Mouse (Mus musculus): ENCODE measurements around the gene Mrpl33.
"Not testable (repeated sequence)": the region's sequence is repeated elsewhere in the genome, so short reads cannot be mapped to it uniquely, and the experiment has no call there.

The Mrpl33 gene

DNA sequence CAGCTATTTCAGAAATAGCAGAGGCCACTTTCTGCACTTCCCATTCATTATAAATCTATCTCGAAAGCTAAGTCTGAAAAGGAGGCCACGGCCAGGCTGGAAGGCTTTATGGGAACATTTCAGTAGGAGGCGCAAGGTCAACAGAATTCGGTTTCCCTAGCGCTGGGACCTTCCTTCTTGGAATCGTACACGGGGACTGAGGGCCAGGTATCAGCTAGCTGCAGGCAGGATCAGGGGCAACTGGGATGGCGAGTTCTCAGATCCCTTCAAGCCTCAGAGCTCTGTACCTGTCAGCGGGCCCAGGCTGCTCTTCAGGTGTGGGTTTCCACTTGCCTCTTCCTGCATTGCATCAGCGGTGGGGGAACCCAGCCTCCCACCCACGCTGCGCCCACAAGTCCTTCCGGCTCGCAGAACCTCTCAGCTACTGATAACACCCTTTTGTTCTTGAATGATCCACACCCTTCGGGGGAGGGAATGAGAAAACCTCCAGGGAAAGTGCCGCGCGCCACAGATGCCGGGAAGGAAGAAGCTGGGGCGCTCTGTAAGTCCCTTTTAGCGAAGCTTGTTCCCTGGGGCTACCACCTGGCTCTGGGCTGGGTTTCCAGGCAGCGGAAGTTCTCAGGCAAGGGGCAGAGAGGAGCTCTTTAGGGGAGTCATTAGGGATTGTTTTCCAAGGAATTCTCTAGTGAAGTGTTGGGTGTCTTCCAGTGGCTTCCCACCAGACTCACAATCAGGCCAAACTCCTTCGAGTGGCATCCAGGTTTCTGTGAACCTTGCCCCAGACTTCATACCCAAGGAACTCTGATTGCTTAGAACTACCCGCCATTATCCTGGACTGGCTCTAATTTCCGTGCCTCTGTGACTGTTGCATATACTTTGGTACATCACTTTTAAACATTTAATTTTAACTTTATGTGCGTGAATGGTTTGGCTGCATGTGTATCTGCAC lies at the start of gene Mrpl33:
Gene Mrpl33, plus strand, starts transcription at position 455 of the 949 bp plus-strand sequence.
- DNase-seq (ENCODE audit: low read depth, low spot score) = peak; percentile 34

DNA sequence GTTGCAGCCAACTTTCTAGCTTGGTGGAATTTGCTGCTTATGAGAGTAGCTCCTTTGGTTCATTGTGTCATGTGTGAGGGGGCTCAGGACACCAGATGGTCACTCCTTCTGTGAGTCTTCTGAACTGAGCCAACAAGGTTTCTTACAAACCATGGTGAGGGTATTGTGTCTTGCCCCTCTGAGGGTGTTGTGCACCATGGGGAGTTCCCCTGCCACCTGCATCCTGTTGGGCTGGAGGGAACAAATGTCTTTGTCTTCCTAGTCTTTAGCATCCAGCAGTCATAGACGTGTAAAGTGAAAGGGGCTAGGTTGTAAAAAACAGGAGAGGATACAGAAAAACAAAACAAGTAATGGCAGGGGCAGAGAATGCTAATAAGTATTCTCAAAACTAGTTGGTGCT lies 37.3 kb upstream of the Mrpl33 start:
- DNase-seq (ENCODE audit: low read depth, low spot score) = no peak

DNA sequence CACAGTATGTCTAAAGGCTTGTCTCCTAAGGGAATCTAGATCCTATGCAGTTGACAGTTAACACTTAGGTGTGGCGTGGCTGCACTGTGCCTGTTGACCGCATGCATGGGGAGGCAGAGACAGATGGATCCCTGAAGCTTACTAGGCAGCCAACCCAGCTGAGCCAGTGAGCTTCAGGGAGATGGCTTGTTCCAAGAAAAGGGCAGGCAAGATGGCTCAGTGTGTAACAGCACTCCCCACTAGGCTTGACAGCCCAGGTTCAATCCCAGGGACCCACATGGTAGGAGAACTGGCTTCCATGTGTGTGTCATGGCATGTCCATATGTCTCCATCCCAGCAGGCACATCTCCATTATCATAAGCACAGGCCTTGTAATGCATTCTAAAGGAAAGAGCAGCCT lies 36.4 kb upstream of the Mrpl33 start:
- no peak for DNase-seq (ENCODE audit: low read depth, low spot score)

DNA sequence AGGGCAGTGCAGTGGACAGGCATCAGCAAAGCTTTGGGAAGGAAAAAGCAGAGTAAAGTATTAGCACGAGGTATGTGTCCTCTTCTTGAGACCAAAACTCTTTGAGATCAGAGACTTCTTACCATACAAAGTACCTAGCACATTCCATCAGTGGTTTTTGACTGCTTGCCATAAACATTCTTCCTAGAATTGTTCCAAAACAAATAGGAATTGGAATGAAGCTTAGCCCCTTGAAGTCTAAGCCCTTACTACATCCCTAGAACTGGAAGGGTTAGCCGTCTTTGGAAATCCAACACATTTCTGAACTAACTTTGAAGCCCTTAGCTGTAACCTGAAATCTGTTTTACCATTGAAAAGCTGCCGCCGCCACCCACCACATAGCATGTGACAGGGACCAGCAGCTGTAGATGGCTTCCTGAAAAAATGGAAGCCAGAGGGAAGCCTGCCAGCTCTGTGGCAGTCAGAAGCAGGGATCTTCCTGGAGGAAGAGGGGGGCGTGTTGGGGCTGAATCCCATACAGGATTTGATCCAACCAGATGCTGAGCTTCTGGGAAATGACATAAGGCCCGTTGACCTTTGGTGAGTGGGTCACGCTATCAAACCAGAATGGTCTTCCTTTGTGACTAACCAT lies 34.6 kb upstream of the Mrpl33 start:
- DNase-seq (ENCODE audit: low read depth, low spot score) = no peak

DNA sequence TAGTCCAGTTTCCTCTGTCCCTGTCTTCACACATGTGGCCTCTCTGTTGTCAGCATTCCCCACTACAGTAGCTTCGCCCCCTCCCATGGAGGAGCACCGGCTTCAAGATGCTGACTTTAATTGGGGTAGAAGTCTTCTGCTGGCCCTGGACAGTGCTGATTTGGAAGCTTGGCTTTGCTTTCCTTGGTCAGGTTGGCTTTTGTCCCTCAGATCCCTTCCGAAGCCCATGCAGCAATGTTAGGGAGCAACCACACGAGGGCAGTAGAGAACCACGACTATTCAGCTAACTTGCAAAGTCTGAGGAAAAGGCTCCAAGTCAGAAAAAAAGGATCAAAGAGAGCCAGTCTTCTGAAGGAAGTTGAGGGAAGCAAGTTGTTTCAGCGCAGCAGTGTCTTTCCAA lies 33.2 kb upstream of the Mrpl33 start:
- DNase-seq (ENCODE audit: low read depth, low spot score) = peak; percentile 14

DNA sequence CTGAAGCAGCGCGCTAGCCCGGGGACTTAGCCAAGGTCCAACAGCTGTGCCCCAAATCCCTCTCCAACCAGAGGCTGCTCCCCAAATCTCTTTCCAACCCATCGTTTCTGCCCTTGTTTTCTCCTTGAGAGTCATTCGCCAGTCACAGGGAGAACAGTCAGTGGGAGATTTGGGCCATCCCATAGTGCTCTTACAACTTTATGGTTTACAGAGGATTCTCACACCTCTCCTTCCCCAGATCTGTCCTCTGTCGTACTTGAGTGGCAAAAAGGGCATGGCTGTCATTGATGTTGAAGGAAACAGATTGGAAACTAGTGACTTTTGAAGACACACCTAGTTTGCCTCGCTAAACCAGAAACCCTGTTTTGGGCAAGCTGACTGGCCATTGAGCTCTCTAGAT lies 32.8 kb upstream of the Mrpl33 start:
- DNase-seq (ENCODE audit: low read depth, low spot score) = no peak

DNA sequence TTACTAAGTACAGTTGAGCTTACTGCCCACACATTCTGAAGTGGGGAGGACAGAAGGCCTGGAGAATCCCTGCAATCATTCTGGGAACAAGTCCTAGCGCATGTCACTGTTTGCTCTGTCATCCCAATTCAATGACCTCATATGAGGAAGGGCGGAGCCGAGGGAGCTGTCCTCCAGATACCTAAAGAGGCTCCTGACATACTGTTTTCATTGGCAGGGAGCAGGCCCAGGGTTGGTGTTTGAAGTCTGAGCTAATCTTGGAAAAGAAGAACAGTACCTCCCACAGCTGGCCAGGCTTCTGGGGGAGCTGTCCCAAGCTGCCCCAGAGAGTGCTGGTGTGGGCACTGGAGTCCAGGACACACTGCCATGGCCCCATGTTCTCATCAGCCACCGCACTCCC lies 31.8 kb upstream of the Mrpl33 start:
- DNase-seq (ENCODE audit: low read depth, low spot score) = no peak

DNA sequence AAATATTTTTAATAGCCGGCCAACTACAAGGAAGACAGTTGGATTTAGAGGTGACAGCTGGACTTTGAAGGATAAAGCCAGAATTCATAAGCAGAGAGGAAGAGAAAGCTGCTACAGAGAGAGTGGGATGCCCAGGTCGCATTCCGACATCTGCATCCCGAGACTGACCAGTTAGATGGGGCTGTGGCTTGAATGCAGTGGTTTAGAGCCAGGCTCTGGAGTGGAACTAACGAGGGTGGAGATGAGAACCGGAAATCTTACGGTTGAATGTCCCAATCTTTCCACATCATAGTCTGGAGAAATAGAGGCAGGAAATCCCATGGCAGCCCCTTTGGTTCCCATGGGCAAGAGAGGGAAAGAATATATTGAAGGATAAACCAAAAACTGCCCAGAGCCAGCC lies 30.7 kb upstream of the Mrpl33 start:
- DNase-seq (ENCODE audit: low read depth, low spot score) = no peak

DNA sequence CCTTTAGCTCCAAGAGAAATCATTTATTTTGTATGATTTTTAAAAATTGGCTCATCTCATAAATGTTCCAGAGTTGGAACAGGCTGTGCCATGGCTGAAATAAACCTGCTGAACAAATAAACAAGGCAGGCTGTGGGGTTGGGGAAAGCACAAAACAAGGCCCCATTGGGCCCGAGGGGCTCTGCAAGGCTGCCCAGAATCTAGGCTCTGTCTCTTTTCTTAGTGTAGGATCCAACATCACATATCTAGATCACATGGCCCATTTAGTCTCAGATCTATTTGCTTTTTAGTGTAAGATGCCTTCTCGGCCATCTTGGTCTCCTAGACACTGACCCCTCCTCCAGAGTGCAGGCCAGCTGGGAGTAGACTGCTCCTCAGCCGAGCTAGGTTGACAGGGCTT lies 30.3 kb upstream of the Mrpl33 start:
- no peak for DNase-seq (ENCODE audit: low read depth, low spot score)

DNA sequence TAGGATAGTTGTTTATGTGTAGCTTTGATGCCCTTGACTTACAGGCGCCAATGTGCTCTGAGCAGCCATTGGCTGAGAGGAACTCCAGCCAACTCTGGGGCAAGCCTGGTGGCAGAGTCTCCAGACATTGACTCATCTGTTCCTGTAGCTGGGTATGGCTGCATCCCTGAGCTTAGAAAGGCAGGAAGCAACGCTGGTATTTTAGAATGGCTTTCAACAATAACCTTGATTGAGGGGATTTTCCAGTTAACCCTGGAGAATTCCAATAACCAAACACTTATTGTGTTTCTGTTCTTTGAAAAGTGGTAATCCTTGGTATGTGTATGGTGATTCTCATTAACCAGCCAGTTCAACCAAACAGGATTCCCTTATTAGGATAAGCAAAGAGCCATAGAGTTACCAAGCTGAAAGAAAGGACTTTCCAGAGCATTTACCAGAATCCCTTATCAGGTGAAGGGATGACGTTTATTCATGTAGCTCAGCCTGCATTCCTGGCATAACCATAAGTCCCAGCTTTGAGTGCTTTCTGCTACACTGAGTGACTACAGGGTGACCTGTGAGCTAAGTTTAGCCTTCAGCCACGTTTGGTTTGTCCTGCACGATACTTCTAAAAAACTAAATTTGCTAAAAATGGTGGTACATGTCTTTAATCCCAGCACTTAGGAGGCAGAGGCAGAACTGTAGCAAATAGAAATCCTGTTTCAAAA lies 28.6 kb upstream of the Mrpl33 start:
- DNase-seq (ENCODE audit: low read depth, low spot score) = no peak

DNA sequence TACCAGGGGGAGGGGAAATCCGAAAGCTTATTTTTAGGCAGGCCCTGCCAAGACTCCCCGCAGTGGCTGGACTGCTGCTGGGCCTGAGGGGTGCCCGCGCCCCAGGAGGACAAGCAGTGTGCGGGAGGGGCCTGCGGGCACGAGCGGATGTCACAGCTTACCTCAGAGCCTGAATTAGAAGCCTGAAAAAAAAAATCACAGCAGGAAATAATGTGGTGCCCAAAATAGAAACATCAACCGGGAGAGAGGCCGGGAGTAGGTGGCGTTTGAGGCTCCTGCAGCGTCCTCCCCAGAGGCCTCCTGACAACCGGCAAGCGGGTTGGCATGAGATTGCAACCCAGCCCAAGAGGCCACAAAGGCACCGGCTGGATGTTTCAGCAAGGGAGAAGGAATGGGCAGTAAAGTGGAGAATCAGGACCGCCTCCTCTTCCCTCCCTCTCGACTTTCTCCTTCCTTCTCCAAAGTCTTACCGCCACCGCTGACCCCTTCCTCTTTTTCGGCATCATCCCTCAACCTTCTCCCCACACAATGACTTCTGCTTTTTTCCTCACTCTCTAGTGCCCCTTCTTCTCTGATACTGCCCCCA lies 25.6 kb upstream of the Mrpl33 start:
- no peak for DNase-seq (ENCODE audit: low read depth, low spot score)

DNA sequence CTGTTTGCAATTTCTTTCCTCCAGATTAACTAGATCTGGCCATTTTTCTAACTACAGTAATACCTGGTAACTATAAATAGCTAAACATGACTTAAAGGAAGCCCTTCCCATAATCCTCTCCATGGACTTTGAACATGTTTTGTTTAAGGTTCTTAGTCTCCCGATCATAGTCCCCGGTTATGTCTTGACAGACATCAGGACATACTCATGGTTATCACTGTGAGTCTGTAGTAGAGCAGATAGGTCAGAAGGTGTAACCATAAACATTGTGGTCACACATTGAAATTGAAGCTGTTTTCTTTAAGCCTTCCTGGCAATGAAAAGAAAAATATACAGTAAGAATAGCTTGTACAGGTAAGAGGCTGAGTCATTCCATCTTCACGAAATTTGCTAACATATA lies 23.0 kb upstream of the Mrpl33 start:
- DNase-seq (ENCODE audit: low read depth, low spot score) = no peak

DNA sequence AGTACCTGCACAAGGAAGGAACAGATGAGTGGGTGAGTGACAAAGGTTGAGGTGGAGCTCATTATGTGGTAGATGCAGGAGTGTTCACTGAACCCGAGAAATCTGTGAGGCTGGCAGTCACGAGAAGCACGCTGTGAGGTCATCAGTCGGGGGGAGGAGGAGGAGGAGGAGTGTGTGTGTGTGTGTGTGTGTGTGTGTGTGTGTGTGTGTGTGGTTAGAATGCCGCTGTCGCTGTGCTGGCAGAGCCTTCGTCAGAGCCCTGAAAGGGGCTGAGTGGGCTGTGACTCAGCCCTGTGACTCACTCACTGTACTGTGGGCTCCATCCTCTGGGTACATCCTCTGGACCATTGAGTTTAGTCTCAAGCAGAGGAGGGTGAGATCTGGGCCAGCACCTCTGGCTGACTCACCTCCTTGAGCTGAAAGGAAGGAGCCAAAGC lies 20.2 kb upstream of the Mrpl33 start:
- no peak for DNase-seq (ENCODE audit: low read depth, low spot score)

DNA sequence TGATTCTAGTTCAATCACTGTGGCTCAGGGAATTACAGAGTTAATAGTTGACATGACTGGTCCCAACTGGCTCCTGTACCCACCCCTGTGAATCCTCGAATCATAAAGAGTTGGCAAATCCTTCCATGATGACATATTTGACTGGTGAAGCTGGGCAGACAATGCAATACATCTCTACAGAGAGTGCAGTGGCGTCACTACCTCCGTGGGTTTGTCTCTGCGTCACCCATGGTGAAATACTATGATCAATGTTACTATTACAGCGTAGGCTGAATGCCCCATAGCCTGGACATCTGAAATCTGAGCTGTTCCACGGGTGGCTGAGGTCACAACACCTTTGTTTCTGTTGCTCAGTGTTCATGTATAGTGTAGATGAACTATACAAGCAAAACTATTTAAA lies 15.5 kb upstream of the Mrpl33 start:
- DNase-seq (ENCODE audit: low read depth, low spot score) = no peak

DNA sequence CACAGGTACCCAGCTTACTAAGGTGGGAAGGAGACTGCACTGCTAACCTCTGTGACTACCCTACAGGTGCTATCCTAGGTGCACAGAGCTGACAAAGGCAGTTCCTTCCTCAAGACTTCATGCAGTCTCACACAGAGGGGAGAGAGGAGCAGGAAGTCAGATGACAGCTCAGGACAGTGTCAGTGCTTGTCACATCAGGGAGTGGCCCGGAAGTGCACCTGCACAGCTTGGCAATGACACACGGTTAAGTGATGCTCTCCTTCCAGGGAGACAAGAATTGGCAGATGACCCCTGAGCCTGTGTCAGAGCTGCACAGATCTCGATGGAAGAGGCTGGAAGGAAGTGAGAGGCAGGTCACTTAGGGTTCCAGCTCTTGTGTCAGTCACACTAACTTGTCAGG lies 14.8 kb upstream of the Mrpl33 start:
- no peak for DNase-seq (ENCODE audit: low read depth, low spot score)

DNA sequence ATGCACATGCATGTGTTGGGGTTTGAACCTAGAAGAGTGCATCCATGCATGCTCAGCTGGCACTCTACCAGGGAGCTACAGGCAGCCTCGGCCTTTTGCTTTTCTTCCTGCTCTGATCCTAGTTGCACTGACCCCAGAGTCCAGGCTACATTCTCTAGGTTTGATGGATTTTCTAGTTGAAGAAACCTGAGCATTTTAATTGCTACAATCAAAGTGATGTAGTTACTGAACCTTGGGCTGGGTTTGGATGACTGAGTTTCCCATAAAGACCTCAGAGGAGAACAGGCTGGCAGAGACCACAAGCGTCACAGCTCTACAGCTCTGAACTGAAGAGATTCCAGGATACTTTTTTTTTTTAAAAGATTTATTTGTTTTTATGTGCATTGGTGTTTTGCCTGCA lies 13.5 kb upstream of the Mrpl33 start:
- no peak for DNase-seq (ENCODE audit: low read depth, low spot score)

DNA sequence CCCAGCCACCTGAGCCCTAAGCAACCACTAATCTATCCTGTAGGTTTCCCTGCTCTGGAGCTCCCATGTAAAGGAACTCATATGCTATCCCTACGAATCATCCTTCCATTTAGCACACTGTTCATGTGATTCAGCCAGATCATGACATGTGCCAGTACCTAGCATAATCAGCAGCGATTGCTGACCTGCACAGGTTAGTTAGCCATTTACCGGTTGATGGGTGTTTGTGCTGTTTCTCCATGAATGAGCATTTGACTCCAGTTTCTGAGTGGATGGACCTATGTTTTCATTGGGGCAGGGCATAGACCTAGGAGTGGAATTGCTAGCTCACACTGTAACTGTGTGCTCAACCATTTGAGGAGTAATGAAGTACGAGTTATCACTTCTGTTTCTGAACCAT lies 11.2 kb upstream of the Mrpl33 start:
- no peak for DNase-seq (ENCODE audit: low read depth, low spot score)

DNA sequence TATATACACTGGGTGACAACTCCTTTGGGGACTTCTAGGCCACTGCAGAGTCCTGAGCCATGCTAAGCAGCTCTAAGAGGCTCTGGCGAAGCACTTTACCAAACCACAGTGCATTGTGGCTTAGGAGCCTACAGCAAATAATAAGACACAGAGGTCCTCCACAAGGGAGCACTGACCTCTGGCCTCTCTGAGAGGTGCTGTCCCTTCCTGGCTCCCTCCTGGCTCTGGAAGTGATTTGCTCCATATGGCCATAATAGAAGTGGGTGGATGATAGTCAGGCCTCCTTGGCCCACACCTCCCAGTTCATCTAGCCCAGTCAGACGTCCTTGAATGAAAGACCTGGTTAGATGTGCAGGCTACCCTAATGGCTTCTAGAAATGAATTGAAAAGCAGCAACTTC lies 8.7 kb upstream of the Mrpl33 start:
- no peak for DNase-seq (ENCODE audit: low read depth, low spot score)

DNA sequence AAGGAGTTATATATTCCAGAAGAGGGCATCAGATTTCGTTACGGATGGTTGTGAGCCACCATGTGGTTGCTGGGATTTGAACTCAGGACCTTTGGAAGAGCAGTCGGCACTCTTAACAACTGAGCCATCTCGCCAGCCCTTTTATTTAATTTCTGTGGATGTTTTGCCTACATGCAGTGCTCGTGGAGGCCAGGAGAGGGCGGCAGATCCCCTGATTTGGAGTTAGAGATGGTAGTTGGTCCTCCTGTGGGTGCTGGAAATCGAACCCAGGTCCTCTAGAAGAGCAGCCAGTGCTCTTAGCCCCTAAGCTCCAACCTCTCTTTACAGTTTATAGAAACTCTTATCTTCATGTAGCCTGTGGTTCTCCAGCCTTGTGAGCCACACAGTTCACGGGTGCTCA lies 8.1 kb upstream of the Mrpl33 start:
- not testable (repeated sequence) for DNase-seq (ENCODE audit: low read depth, low spot score)

DNA sequence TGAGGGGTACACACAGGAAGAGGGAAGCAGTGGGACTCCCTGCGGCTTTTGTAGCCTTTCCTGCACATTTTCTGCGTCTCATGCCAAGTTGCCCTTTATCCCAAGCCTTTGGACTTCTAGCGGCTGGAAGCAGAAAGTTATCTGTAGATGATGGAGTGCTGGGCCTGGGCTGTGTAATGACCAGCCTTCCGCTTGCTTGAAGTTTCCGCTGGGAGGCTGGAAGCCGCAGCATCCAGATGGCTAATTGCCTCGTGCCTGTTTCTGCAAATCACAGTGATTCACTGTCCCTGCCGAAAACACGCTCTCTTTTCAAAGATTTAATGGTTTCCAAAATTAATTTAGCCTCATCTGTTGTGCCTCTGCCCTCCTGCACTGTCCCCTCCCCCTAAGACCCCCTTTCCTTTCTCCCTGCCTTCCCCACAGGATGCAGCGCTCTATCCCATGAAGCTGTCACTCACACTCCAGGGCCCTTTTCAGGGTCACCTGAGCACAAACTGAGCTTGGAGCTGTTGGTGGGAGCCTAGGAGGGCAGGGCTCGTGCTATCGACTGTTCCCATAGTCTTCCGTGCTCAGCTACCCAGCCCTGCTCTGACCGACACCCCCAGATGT lies 6.9 kb upstream of the Mrpl33 start:
- no peak for DNase-seq (ENCODE audit: low read depth, low spot score)

DNA sequence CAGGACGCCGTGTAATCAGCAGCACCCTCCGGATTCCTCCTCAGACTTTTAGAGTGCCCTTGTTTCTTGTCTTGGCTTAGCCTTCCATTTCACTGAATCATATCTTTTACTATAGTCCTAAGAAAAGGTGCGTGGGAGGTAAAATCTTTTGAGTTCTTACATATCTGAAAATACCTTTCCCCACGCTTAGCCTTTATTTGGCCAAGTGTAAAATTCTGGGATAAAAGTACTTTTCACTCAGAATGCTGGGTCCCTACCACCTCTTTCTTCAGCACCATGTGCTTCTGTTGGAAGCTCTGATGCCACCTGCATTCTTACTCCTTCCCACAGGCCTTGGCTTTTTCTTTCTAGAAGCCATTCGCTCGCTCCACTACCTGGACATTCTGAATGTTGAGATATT lies 5.6 kb upstream of the Mrpl33 start:
- DNase-seq (ENCODE audit: low read depth, low spot score) = no peak

DNA sequence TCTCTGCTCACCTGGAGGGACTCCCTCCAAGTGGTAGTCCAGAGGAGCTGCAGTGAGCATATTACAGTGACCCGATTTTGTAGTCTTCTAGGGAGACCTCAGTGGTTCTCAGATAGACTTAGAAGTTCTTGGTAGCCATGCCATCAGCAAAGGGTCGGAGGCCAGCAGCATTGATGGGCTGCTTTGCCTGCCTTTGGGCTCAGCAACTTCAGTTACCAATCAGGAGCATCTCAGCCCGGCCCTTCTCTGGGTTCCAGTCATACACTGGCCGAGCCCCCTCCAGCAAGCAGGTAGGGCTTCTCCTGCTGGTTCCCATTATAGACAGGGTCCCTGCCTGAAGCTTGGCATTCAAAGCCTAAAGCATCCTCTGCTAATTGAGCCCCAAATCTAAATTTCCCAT lies 867 bp upstream of the Mrpl33 start:
- no peak for DNase-seq (ENCODE audit: low read depth, low spot score)

All from WW6 (cell line).